Mouse (Mus musculus) heart, postnatal 10 days (tissue): ENCODE results near the gene Arl15. TPM values are rescaled to one million over a fixed set of nuclear protein-coding genes. Genes with fewer than 3 reads are reported as not detected.
A peak's percentile ranks its signal among the peaks of the same experiment; 100 is the strongest.

Source experiments
- DNase-seq, 2 experiments: peaks; one replicate each; pipeline ENCODE4 v3.0.0; 2021
- intact Hi-C: fragments of 180-260 bp; cut with DNase I; formaldehyde crosslinking; loops from one replicate; pipeline ENCODE4 v1.15.1; 2025
- total RNA-seq, 2 experiments: library from RNA; stranded (reverse); gene quantifications; 2 replicates each; pipeline ENCODE4 v1.2.3; 2021

Gene Arl15
- total RNA-seq, 2 experiments from 2014 or later = 15.9 to 18.0 TPM

DNA sequence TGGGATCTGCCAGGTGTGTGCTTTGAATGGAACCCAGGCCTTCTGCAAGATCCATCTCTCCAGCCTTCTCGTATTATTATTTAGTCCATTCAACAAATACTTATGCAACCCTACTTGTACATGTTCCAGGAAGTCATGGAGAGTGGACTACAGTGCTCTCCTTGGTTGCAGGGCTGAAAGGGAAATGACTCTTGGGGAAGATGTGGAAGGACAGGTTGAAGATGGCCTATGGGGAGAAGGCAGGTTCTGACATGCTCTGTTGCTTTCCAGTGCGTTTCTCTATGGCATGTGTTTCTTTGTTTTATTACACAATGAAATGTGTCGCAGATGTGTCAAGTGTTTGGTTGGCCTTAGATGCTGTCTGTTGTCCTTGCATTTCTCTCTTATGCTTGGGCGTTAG lies 5.1 kb downstream of the Arl15 start:
- intact Hi-C loops = loop anchor here (5.0 to 10.0 kb wide), 2 partner anchors 48 to 575 kb away; no protein-coding TSS in a partner anchor

DNA sequence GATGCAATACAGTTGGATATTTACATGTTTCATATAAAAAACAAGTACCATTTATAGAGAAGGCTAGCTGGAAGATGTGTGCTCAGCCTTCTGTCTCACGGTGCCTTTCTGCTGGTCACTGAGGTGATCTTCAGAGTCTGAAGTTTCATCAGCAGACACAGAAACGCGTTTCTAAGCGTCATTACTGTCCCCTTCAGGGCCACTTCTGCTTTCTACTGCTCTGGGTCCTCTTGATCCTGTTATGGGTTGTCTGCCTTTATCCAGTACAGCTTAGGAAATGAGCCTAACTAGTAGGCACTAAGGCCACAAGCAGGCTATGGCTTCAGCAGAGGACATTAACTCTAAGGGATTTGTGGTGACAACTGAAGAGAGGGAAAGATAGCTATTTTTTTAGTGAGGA lies 5.9 kb downstream of the Arl15 start:
- intact Hi-C loops = no loop called here

More for the DNA sequence above, 5.1 kb downstream of the Arl15 start:
- DNase-seq = no peak

DNA sequence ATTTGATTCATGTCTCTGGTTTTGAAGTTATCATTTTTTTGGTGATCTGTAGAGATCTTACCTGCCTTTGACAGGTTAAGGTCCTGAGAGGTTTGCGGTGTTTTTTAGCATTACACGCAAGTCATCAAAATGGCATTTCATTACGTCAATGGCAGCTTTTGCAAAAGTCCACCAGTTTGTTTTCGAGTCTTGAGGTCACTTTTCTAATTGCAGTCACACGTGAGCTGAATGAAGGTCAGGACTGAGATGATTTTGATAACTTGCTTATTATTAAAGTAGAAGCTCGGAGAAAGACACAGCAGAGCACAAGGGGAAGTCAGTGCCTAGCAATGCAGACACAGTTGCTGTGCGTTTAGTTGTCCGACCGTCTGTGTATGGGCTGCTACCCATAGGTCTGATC lies 8.3 kb downstream of the Arl15 start:
- intact Hi-C loops = no loop called here
- no peak for DNase-seq

More for the DNA sequence above, 5.9 kb downstream of the Arl15 start:
- DNase-seq = no peak

DNA sequence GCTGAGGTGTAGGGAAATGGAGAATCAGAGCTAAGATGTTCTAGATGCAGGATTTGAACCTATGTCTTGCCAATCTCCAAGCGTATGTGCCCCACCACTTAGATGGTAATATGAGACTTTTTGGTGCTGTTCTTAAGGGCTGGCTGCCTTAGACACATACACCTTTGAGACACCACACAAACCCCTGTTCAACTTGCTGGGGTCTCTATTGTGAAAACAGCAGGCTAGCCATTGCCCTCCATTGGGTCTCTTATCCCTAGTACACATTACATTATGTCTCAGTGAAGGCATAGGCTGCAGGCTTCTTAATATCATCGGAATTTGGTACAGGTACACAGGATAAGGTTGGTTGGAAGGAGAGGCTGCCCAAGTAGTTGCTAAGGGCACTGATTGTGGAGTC lies 16.8 kb downstream of the Arl15 start:
- intact Hi-C loops = no loop called here
- no peak for DNase-seq

DNA sequence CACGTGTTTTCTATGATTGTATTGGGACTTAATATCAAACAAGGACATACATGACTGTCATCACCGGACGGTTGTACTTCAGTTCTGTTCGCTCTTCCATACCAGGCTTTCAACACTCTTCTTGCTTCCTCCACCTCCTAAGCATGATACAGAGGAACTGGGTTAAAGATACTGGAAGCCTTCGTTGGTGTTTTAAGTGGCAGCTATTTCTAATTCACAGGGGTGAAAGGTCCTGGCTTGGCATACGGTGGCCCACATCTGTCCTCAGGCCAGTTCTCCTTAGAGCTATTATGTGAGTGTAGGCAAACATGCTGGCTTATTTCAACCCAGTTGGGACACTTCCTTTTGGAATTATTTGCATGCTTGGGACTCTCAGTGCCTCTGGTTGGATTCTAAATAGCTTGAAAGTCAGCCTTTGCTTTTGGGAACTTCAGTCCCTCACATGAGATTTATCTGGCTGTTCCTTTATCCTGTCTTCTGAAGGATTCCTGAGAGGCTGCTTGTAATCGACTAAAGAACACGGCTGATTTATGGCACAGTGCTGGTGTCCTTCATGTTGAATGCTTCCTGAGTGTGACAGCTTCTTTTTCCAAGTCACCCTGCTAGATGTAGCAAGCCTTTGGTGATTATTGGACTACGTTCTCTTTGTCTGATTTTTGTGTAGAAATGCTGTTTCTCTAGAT lies 17.7 kb downstream of the Arl15 start:
- DNase-seq = peak; percentile 16 to 24

DNA sequence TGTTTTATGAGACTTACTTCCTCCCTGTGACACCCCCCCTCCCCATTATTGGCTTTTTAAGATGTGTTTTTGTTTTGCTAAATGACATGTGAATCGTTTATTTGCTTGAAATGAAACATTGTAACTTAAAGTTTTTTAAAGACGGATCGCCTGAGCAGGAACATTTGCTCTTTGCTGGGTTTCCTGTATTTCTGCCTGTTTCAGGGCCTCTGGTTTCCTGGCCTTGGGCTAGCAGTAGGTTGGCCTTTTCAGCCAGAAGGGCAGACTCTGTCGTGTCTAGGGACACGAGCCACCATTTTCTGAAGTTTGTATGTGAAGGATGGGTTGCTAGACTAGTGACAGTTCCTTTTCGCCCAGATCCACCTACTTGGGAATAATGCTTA lies 18.3 kb downstream of the Arl15 start:
- intact Hi-C loops = no loop called here
- no peak for DNase-seq

More for the DNA sequence above, 17.7 kb downstream of the Arl15 start:
- intact Hi-C loops = no loop called here

DNA sequence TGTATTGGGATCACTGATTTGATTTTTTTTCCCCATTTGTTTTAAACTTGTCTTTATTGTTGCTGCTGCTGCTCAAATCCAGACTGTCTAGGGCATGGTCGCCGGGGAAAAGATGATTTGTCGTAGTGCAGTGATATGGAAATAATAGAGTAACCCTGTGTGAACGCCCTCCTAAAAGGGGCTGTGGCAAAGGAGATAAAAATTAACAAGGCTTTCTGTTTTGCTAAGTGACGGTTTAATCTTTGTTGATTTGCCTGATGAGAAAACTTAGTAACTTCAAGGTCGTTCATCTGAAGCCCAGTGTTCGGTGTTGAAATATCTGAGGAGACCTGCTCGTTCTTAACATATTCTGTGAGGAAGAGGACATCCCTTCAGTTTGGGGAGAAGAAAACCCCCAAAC lies 19.8 kb downstream of the Arl15 start:
- no peak for DNase-seq
- intact Hi-C loops = no loop called here

DNA sequence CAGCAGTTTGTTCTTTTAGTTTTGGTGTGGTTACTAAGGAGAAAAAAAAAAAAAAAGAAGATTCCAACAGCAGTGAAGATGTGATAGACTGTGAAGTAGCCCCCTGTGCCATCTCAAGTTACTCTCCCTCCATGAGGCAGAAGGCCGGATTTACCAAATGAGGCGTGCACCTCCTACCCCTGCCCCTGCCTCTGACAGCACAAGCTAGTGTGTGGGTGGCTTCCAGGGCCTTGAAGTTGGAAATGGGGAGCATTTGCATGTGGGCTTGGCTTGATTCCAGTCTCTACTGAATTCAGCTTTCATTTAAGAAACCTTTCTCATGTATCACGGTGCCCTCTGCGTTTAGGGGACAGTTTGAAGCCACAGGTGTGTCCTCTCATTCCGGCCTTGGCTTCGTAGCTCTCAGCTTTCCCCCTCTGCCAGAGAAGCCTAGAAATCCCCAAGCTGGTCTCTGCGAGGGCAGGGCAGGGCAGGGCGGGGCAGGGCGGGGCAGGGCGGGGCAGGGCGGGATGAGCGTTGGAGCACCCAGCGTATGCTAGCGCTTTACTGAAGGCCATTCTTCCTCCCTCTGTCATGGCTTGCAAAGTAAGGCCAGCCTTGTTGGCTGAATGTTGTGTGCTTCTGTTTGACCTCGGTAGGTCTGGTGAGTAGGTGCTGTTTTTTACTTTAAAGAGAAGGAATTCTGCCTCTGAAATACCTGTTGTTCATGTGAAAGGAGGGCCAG lies 21.6 kb downstream of the Arl15 start:
- intact Hi-C loops = loop anchor here (2.0 kb wide), 1 partner anchor 21 kb away; the partner anchor contains the start of gene Arl15

DNA sequence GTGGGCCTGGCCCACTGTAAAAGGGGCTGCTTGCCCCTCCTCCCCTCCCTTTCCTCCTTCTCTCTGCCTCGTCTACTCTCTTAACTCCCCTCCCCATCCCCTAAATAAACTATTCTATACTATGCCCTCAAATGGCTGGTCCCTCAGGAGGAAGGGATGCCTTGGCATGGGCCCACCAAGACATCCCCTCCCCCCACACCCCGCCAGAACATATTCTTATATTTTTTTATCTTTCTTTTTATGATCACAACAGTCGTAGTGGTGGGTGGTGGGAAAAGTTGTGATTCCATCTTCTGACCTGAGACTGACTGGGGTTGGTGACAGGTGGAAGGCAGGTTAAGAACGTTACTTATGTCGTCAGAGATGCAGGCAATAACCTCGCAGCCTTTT lies 22.1 kb downstream of the Arl15 start:
- intact Hi-C loops = loop anchor here (2.0 kb wide), 1 partner anchor 22 kb away; the partner anchor contains the start of gene Arl15
- DNase-seq = no peak

More for the DNA sequence above, 21.6 kb downstream of the Arl15 start:
- no peak for DNase-seq

DNA sequence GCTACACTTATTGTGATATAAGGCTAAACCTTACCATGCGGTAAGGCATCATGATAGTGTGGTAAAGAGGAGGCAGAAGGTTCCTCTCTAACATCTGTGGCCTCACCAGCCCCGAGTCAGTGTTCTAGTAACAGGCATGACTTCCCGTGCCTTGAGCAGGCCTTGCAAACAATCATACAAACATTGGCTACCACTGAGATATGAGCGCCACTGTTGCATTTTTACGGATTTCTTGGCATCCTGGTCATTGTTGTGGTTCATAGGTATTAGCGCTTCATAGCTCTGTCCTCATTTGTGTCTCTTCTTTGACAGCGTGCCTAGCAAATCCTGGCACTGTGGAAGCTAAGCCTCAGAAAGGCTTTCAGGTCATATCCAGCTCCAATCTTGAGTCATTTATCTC lies 24.7 kb downstream of the Arl15 start:
- DNase-seq = no peak
- intact Hi-C loops = no loop called here

DNA sequence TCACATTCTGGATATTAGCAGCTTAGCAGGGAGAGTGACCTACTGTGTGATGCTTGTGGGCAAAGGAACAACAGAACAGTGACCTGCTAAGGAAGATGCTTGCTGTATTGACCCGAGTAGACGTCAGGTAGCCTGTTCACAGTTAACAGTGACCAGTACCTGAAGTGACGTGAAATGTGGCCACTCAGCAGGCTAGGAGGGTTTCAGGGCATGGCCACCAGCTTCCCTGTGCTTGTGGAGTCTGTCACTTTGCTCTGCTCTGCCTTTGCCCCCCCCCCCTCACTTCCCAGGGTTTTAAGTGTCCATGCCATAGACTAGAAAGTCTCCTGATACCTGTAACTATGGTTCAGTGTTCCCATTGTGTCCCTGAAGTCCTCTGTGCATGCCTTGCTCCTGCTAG lies 25.9 kb downstream of the Arl15 start:
- no peak for DNase-seq
- intact Hi-C loops = no loop called here

DNA sequence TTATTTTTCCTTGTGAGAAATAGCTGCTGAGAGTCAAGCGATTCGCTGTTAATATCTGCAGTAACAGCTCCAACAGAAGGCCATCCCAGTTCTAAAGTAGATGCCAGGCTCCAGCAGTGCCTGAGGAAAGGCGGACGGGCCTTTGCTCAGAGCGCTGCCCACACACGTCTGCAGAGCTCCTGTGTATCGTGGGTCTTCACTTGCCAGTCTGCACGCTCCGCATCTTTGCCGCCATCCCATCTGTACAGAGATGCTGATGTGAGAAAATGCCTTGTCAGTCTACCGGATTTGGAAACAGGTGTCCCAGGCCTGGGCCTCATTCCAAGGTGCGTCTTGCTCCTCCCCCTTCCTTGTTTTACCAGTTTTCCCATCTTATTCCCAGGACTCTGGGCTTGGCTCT lies 27.6 kb downstream of the Arl15 start:
- DNase-seq = no peak
- intact Hi-C loops = no loop called here

DNA sequence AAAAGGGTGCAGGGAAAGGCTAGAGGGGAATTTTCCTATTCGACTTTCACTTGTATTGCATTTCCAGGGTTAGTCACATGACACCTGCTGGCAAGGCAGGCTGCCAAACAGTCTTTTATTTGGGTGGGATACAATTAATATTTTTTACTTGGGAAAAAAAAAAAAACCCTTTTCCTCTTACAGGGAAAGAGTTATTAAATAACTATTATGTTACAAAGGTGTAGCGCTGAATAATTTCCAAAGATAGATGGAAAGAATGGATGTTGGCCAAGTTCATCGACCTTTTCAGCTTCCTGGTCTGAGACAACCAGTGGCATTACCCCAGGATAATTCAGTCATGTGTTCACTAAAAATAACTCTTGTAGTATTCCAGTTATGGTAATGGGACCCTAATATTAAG lies 29.7 kb downstream of the Arl15 start:
- DNase-seq = no peak
- intact Hi-C loops = no loop called here

DNA sequence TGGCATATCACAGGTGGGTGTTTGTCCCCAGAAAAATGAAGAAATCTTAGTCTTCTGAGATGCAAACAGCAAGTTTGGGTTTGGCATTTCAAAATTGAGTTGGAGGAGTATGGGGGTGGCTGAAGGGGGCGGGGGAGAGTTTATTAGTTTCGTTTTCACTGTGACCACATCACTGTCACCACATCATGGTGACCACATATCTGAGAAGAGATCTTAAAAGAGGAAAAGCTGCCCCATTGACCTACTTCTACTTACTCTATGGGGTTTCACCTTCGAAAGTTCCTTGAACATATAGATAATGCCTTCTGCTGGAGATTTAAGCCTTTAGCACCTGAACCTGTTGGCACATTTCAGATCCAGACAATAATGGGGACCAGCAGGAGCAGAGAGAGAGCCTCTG lies 34.3 kb downstream of the Arl15 start:
- no peak for DNase-seq
- intact Hi-C loops = no loop called here

DNA sequence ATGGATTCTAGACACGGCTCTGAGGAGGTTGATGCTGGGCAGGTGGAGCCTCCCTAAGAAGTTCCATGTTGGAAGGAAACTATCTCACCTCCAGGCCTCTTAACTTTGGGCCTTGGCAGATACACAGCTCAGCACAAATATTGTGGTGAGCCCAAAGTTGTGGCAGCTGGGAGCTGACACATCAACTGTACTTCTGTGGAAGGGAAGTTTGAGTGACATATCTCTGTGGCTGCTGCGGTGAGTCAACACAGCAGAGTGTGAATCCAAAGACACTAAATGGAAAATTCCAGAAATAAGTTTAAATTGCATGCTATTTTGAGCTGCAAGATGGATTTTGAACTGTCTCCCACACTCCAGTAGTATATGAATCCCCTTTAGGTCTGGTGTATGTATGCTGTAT lies 34.8 kb downstream of the Arl15 start:
- DNase-seq = no peak
- intact Hi-C loops = no loop called here

DNA sequence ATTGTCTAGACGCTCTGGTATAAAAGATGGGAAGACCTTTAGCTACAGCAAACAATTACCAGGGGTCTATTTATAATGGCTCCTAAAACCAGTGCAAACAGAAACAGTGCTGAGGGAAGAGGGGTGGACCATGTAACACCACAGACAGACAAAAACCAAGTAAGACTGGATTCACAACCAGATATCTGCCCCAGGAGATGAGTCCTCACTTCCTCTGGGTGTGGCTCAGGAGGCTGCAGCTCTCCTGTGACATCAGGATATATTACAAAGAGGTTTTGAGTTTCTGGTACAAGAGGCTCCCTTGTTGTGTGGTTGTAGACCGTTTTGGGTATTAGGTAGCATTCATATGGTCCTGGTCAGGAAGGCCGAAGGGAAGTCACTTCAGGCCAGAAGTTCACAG lies 36.5 kb downstream of the Arl15 start:
- intact Hi-C loops = no loop called here
- no peak for DNase-seq

DNA sequence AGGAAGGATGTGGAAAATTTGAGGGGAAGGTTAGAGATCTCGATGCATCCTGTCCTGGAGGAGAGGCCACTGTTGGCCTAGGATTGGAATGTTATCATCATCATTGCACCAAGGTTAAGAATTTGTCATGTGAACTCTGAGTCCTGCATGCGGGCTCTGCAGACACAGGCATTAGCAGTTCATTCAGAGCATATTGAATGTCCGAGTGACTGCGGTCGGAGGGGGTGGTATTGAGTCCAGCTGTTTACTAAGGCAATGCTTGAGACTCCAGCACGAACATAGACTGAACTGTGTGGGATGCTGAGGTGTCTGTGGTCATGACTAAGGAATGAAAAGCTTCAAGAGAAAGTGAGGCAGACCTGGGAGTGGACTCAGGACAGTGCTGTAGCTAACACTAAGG lies 38.6 kb downstream of the Arl15 start:
- intact Hi-C loops = no loop called here
- DNase-seq = no peak

DNA sequence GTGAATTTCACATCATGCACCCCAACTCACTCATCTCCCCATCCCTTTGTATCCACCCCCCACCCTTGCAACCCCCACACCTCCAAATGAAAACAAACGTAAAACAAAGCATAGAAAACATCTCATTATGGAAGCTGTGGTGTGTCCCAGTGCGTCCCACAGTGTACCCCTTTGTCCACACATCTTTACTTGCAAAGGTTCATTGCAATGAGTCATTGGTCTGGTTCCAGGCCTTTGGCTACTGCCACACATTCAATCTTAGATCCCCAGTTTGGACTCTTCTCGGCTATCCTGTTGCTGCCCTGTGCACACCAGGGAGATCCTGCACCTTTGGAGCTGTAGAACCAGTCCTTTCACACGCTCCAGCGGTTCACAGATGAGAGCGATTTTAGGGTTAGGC lies 41.6 kb downstream of the Arl15 start:
- no peak for DNase-seq
- intact Hi-C loops = no loop called here

DNA sequence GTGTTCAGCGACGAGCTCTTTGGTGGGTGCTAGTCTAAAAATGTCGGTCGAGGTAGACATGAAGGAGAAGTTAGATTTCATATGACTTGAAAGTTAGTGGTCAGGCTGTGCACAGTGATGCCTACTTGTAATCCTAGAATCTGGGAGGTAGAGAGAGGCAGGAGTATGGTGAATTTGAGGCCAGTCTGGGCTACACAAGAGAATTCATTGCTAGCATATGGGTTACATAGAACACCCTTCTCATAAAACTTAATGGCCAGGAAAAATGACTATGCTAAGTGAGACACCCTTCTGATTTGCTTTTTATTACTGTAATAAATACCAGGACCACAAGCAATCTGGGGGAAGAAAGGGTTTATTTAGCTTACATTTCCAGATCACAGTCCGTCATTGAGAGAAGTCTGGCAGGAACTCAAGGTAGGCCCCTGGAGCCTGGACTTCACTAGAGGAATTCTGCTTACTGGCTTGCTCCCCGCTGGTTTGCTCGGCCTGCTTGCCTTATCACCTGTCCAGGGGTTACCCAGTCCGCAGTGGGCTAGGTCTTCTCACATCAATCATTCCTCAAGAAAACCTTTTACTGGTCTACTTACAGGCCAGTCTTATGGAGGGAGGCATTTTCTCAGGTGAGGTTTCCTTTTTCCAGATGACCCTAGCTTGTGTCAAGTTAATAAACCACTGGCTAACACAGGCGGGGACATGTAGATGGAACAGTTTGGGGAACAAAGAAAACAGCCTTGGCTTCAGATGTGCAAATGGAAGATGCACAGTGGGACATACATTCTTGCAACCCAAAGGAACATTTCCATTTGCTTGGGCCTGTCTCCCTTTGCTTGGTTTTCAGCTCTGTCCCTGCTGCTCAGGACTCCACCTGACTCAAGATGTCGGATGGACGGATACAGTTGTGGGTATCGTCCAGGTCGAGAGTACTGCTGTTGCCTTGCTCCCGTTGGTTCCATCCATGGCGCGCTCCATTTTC lies 44.6 kb downstream of the Arl15 start:
- no peak for DNase-seq
- intact Hi-C loops = no loop called here

DNA sequence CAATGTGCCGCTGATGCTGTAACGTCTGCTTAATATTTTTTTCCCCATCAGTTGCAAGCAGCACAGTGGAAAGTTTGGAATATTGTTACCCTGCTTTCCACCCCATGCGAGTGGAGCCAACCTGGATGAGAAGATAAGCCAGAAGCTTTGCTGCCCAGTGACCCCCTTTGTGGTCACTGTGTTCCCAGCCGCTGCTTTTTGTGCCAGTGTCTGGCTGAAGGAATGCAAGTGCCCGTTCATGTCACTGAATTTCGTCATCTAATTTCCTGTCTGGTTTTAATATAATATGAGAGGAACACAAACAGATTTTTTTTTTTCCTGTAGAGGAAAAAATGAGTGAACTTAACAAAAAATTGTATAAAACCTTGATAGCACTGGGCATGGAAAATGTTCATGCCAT lies 46.1 kb downstream of the Arl15 start:
- intact Hi-C loops = no loop called here
- no peak for DNase-seq
